In genomic region chr2:57211049-57212001, GRCm38 (mm10) we compare ENCODE assay signal across 20 mouse cellular contexts. TPM values are rescaled to one million over a fixed set of nuclear protein-coding genes. Genes with fewer than 3 reads are reported as not detected.
DNase-seq lines count a peak whose midpoint lies in the region; ATAC-seq and TF ChIP-seq lines count a peak whose summit lies in the region.
"Had no signal": no experiment of that assay in that cellular context is flagged by ENCODE, and none has a peak within 500 bp of the region (broad histone marks: within the 10 kb centered on the region; RNA-seq: fewer than 3 reads in every experiment).

No protein-coding gene starts in this region.

- 0 out of 2 replicates have a peak, but pooled peaks cover 8% of the 10 kb centered on the region for H3K9me3 ChIP-seq in kidney, embryonic 16.5 days (ENCODE audit: low read length)
- H3K9me3 ChIP-seq in stomach, embryonic 15.5 days: no peaks in the 10 kb centered on the region
- no peaks in the 10 kb centered on the region for H3K9me3 ChIP-seq in stomach, postnatal 0 days (ENCODE audit: control insufficient read depth, low read length)
- no peaks in the 10 kb centered on the region for H3K9me3 ChIP-seq in intestine, postnatal 0 days (ENCODE audit: control insufficient read depth)
- H3K9me3 ChIP-seq in hindbrain, embryonic 12.5 days (replicated peaks): peaks cover 7% of the 10 kb centered on the region; the same call in 1 of the 2 replicates
- H3K9me3 ChIP-seq: embryonic facial prominence, embryonic 10.5 days; forebrain, embryonic 15.5 days; heart, embryonic 10.5 days had no signal

- 0 out of 2 replicates have a peak overlapping the region, but pooled peaks have one; percentile 46 for H3K27ac ChIP-seq in kidney, embryonic 16.5 days (ENCODE audit: low read length)
- no peak overlapping the region for H3K27ac ChIP-seq in stomach, embryonic 15.5 days
- H3K27ac ChIP-seq in stomach, postnatal 0 days (replicated peaks): no peak overlapping the region
- no peak overlapping the region for H3K27ac ChIP-seq in intestine, postnatal 0 days (ENCODE audit: low read depth, low read length)
- no peak overlapping the region for H3K27ac ChIP-seq in hindbrain, embryonic 12.5 days
- H3K27ac ChIP-seq: embryonic facial prominence, embryonic 10.5 days; forebrain, embryonic 15.5 days; heart, embryonic 10.5 days; heart, embryonic 15.5 days; hindbrain, embryonic 15.5 days had no signal

- 0 out of 2 replicates have a peak, but pooled peaks cover 3% of the 10 kb centered on the region for H3K4me1 ChIP-seq in kidney, embryonic 16.5 days (ENCODE audit: insufficient read depth, low read length)
- H3K4me1 ChIP-seq in stomach, embryonic 15.5 days: no peaks in the 10 kb centered on the region
- H3K4me1 ChIP-seq in stomach, postnatal 0 days (replicated peaks; ENCODE audit: control insufficient read depth, insufficient read depth): no peaks in the 10 kb centered on the region
- H3K4me1 ChIP-seq in intestine, postnatal 0 days (replicated peaks; ENCODE audit: control insufficient read depth, insufficient read depth, low read length): no peaks in the 10 kb centered on the region
- no peaks in the 10 kb centered on the region for H3K4me1 ChIP-seq in hindbrain, embryonic 12.5 days
- H3K4me1 ChIP-seq: embryonic facial prominence, embryonic 10.5 days; forebrain, embryonic 15.5 days; heart, embryonic 10.5 days; heart, embryonic 15.5 days; hindbrain, embryonic 15.5 days had no signal

- H3K4me3 ChIP-seq in kidney, embryonic 16.5 days (ENCODE audit: low read length): no peak overlapping the region
- no peak overlapping the region for H3K4me3 ChIP-seq in stomach, embryonic 15.5 days (replicated peaks)
- H3K4me3 ChIP-seq in stomach, postnatal 0 days (ENCODE audit: low read depth, low read length): no peak overlapping the region
- no peak overlapping the region for H3K4me3 ChIP-seq in intestine, postnatal 0 days (ENCODE audit: low read depth, low read length)
- H3K4me3 ChIP-seq in hindbrain, embryonic 12.5 days: no peak overlapping the region
- H3K4me3 ChIP-seq: embryonic facial prominence, embryonic 10.5 days; forebrain, embryonic 15.5 days; heart, embryonic 10.5 days; heart, embryonic 15.5 days; hindbrain, embryonic 15.5 days had no signal

- no peak overlapping the region for H3K4me2 ChIP-seq in kidney, embryonic 16.5 days (replicated peaks; ENCODE audit: low read depth, low read length)
- H3K4me2 ChIP-seq in stomach, embryonic 15.5 days: no peak overlapping the region
- no peak overlapping the region for H3K4me2 ChIP-seq in stomach, postnatal 0 days (replicated peaks; ENCODE audit: low read depth)
- 0 out of 2 replicates have a peak overlapping the region, but pooled peaks have one; percentile 9 for H3K4me2 ChIP-seq in intestine, postnatal 0 days (replicated peaks; ENCODE audit: low read depth)
- H3K4me2 ChIP-seq in hindbrain, embryonic 12.5 days (replicated peaks): no peak overlapping the region
- H3K4me2 ChIP-seq: forebrain, embryonic 15.5 days; heart, embryonic 15.5 days; hindbrain, embryonic 15.5 days had no signal

- WGBS in kidney, embryonic 16.5 days: 45% methylated on average over 9 of the region's 9 CpGs
- 60% methylated on average over 9 of the region's 9 CpGs for WGBS in stomach, embryonic 15.5 days
- WGBS in stomach, postnatal 0 days: 62% methylated on average over 9 of the region's 9 CpGs
- 34% methylated on average over 9 of the region's 9 CpGs for WGBS in intestine, postnatal 0 days
- WGBS in hindbrain, embryonic 12.5 days: 69% methylated on average over 9 of the region's 9 CpGs

- TF ChIP-seq CTCF in stomach, postnatal 0 days (IDR thresholded peaks at IDR 0.05; ENCODE audit: low read depth): no peak
- TF ChIP-seq CTCF in intestine, postnatal 0 days (IDR thresholded peaks at IDR 0.05; ENCODE audit: low read depth): no peak

- DNase-seq in kidney, adult 11 months: no peak
- no peak for DNase-seq in stomach, postnatal 0 days (ENCODE audit: low spot score)
- DNase-seq: adrenal gland, postnatal 14 days; cerebellum, adult 18-20 months; cerebellum, postnatal 10 days; gastrocnemius, postnatal 10 days; heart, adult 18-20 months; heart, postnatal 14 days had no signal

- H3K9ac ChIP-seq in kidney, embryonic 16.5 days (replicated peaks; ENCODE audit: low read length): no peak overlapping the region
- H3K9ac ChIP-seq in stomach, embryonic 15.5 days: no peak overlapping the region
- no peak overlapping the region for H3K9ac ChIP-seq in stomach, postnatal 0 days (ENCODE audit: low read length)
- H3K9ac ChIP-seq in intestine, postnatal 0 days (ENCODE audit: low read depth, low read length): no peak overlapping the region
- no peak overlapping the region for H3K9ac ChIP-seq in hindbrain, embryonic 12.5 days
- H3K9ac ChIP-seq: forebrain, embryonic 15.5 days; heart, embryonic 15.5 days; hindbrain, embryonic 15.5 days had no signal

- no peak for ATAC-seq in kidney, embryonic 16.5 days (ENCODE audit: low FRiP score, low TSS enrichment)
- ATAC-seq in stomach, embryonic 15.5 days (ENCODE audit: insufficient read depth, low FRiP score, low read depth): peak; percentile 58; the same call in 1 of the 2 replicates
- ATAC-seq in stomach, postnatal 0 days (ENCODE audit: low FRiP score, low TSS enrichment): no peak
- peak; percentile 51 for ATAC-seq in intestine, postnatal 0 days
- no peak for ATAC-seq in hindbrain, embryonic 12.5 days (ENCODE audit: low FRiP score)
- ATAC-seq: activated CD4-positive, CD25-positive, alpha-beta regulatory T cell, adult 4 months; forebrain, embryonic 15.5 days; Patski had no signal

- H3K27me3 ChIP-seq in kidney, embryonic 16.5 days (ENCODE audit: insufficient read depth, low read length): no peaks in the 10 kb centered on the region
- H3K27me3 ChIP-seq in stomach, embryonic 15.5 days (replicated peaks): no peaks in the 10 kb centered on the region
- no peaks in the 10 kb centered on the region for H3K27me3 ChIP-seq in stomach, postnatal 0 days (ENCODE audit: control insufficient read depth, insufficient read depth, low read length)
- no peaks in the 10 kb centered on the region for H3K27me3 ChIP-seq in intestine, postnatal 0 days (replicated peaks; ENCODE audit: control insufficient read depth, insufficient read depth, low read length)
- no peaks in the 10 kb centered on the region for H3K27me3 ChIP-seq in hindbrain, embryonic 12.5 days
- H3K27me3 ChIP-seq: CH12.LX; forebrain, embryonic 15.5 days; heart, embryonic 15.5 days; hindbrain, embryonic 15.5 days; Patski had no signal

- no peaks in the 10 kb centered on the region for H3K36me3 ChIP-seq in kidney, embryonic 16.5 days (ENCODE audit: insufficient read depth, low read length)
- H3K36me3 ChIP-seq in stomach, embryonic 15.5 days: no peaks in the 10 kb centered on the region
- no peaks in the 10 kb centered on the region for H3K36me3 ChIP-seq in stomach, postnatal 0 days (ENCODE audit: control insufficient read depth, insufficient read depth, low read length)
- H3K36me3 ChIP-seq in intestine, postnatal 0 days (ENCODE audit: control insufficient read depth, insufficient read depth): no peaks in the 10 kb centered on the region
- H3K36me3 ChIP-seq in hindbrain, embryonic 12.5 days: no peaks in the 10 kb centered on the region
- H3K36me3 ChIP-seq: embryonic facial prominence, embryonic 10.5 days; forebrain, embryonic 15.5 days; heart, embryonic 10.5 days; heart, embryonic 15.5 days; hindbrain, embryonic 15.5 days had no signal

- no peak for TF ChIP-seq EP300 in stomach, postnatal 0 days (optimal IDR thresholded peaks at IDR 0.05)

RNA-seq across cellular contexts. Expression of gene Gpd2, which starts 26.1 kb away (rescaled TPM):
- 17.2 and 19.3 TPM in 2 replicates for polyA plus RNA-seq in kidney, embryonic 16.5 days (2015; fragmentation: Nextera tagmentation; extraction: Ambion mirVana)
- 27.5 and 32.7 TPM in 2 replicates for polyA plus RNA-seq in stomach, embryonic 15.5 days (2015; fragmentation: Nextera tagmentation; extraction: Ambion mirVana)
- 32.4 and 33.5 TPM in 2 replicates for polyA plus RNA-seq in stomach, postnatal 0 days (2015; fragmentation: Nextera tagmentation; extraction: Ambion mirVana)
- polyA plus RNA-seq in intestine, postnatal 0 days (2015; fragmentation: Nextera tagmentation; extraction: Ambion mirVana): 26.0 and 26.2 TPM in 2 replicates
- polyA plus RNA-seq in hindbrain, embryonic 12.5 days (2016; fragmentation: Nextera tagmentation; extraction: Ambion mirVana): 17.4 and 18.9 TPM in 2 replicates

Comparison
In these comparisons a context has a peak if more than half of its experiments do, and no peak if none do; other contexts are left out.
1. ATAC-seq: peak in stomach, embryonic 15.5 days (single experiment) and intestine, postnatal 0 days (single experiment); none in kidney, embryonic 16.5 days (single experiment), stomach, postnatal 0 days (single experiment) and hindbrain, embryonic 12.5 days (single experiment).